Mouse (Mus musculus): Measurements from ENCODE around the gene Tenm4. TPM values are rescaled to one million over a fixed set of nuclear protein-coding genes. Genes with fewer than 3 reads are reported as not detected.

The Tenm4 gene
- 36.3 and 38.4 TPM in 2 replicates for polyA plus RNA-seq (2015; fragmentation: Nextera tagmentation; extraction: Ambion mirVana)

- no peak for ATAC-seq (ENCODE audit: insufficient number of reproducible peaks, low FRiP score, low TSS enrichment, low read depth)
- no peaks in the 10 kb centered on the region for H3K9me3 ChIP-seq
- H3K9ac ChIP-seq = no peak within 1 kb of the TSS
- 38% methylated on average over 14 of the region's 14 CpGs for WGBS
- peaks cover 10% of the 10 kb centered on the region; the same call in 1 of the 2 replicates for H3K4me1 ChIP-seq
- no peaks in the 10 kb centered on the region for H3K27me3 ChIP-seq
- H3K27ac ChIP-seq = no peak within 1 kb of the TSS
- H3K36me3 ChIP-seq = no peaks in the 10 kb centered on the region
- H3K4me3 ChIP-seq = no peak within 1 kb of the TSS
- peak within 1 kb of the TSS; percentile 29 for H3K4me2 ChIP-seq
Observed at GRCm38 (mm10) chr7:96170924-96171595, at the start of gene Tenm4. Tenm4 (plus strand) TSS chr7:96171246.

DNA sequence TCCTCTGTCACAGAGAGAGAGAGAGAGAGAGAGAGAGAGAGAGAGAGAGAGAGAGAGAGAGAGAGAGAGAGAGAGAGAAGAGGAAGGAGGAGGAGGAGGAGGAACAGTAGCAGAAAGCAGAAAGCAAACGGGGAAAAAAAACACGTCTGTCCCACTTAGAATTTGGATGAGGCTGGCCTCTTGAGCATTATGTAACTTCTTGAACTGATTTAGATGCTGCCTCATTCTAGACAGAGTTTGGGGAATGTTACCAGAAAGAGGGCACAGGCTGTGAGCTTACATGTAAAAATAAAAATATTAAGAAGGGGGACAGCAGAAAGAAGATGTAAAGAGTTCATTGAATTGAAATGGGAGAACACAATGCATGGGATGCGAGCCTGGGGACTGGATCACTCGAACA, 40.3 kb upstream of the Tenm4 start:
- Histone ChIP-seq H3K36me3 (no peaks in the 10 kb centered on the region), H3K4me2 (no peak overlapping the region), H3K27me3 (no peaks in the 10 kb centered on the region), H3K9ac (no peak overlapping the region), H3K9me3 (no peaks in the 10 kb centered on the region), H3K27ac (no peak overlapping the region), H3K4me1 (no peaks in the 10 kb centered on the region), H3K4me3 (no peak overlapping the region)
- no peak for ATAC-seq (ENCODE audit: insufficient number of reproducible peaks, low FRiP score, low TSS enrichment, low read depth)
- WGBS = 54% methylated on average over 4 of the region's 4 CpGs

DNA sequence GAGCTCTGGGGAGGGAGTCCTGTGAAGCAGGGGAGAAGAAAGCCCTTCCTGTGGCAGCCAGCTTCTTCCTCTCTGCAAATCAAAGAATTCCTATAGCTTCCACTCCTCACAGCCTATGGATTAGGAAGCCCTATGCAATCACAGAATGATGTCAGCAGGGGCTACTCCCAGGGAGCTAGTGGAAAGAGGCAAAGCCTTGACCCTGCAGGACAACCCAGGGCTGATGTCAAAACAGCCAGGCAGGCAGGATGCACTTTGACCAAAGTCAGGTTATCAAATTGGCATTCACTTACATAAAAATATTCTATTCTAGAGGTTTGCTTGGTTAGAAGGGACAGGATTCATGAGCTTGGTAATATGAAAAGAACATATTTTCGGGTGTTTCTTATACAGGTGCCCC, 39.9 kb upstream of the Tenm4 start:
- no peak overlapping the region for H3K4me3 ChIP-seq
- H3K36me3 ChIP-seq = no peaks in the 10 kb centered on the region
- H3K9me3 ChIP-seq = no peaks in the 10 kb centered on the region
- H3K27ac ChIP-seq = no peak overlapping the region
- ATAC-seq (ENCODE audit: insufficient number of reproducible peaks, low FRiP score, low TSS enrichment, low read depth) = no peak
- WGBS = 72% methylated on average over 1 of the region's 1 CpGs
- H3K4me1 ChIP-seq = 0 out of 2 replicates have a peak, but pooled peaks cover under 1% of the 10 kb centered on the region
- no peak overlapping the region for H3K9ac ChIP-seq
- no peaks in the 10 kb centered on the region for H3K27me3 ChIP-seq
- H3K4me2 ChIP-seq = no peak overlapping the region

DNA sequence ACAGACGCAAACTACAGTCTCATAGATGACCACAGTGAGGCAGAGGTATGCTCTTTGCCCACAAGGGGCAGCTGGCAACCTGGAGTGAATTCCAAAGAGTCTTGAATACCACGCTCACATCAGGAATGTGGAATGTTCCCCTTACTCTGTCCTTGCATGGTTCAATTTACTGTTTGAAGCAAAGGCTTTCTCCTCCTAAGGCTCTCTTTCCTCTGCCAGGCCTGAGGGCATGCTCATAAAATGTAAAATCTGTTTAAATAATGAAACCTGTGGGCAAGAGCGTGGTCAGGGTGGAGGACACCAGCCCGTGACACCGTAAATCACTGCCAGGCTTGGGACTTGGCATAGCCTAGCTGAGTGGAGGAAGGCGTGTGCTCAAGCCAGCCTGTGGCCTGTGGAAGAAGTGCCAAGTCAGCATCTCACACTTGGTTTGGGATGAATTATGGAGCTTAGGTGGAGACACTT, 34.5 kb upstream of the Tenm4 start:
- no peak overlapping the region for H3K4me3 ChIP-seq
- 0 out of 2 replicates have a peak, but pooled peaks cover 3% of the 10 kb centered on the region for H3K4me1 ChIP-seq
- no peaks in the 10 kb centered on the region for H3K27me3 ChIP-seq
- 42% methylated on average over 6 of the region's 6 CpGs for WGBS
- no peak overlapping the region for H3K27ac ChIP-seq
- no peaks in the 10 kb centered on the region for H3K9me3 ChIP-seq
- no peaks in the 10 kb centered on the region for H3K36me3 ChIP-seq
- no peak overlapping the region for H3K9ac ChIP-seq
- no peak overlapping the region for H3K4me2 ChIP-seq
- ATAC-seq (ENCODE audit: insufficient number of reproducible peaks, low FRiP score, low TSS enrichment, low read depth) = peak; percentile 75

- ATAC-seq (ENCODE audit: insufficient number of reproducible peaks, low FRiP score, low TSS enrichment, low read depth) = no peak
- Histone ChIP-seq H3K9ac (no peak overlapping the region), H3K27ac (no peak overlapping the region), H3K4me1 (no peaks in the 10 kb centered on the region), H3K9me3 (no peaks in the 10 kb centered on the region), H3K27me3 (no peaks in the 10 kb centered on the region), H3K4me3 (no peak overlapping the region), H3K36me3 (no peaks in the 10 kb centered on the region), H3K4me2 (no peak overlapping the region)
- WGBS = 73% methylated on average over 4 of the region's 4 CpGs
Observed at GRCm38 (mm10) chr7:96141876-96142275, 29.2 kb upstream of the Tenm4 start.

DNA sequence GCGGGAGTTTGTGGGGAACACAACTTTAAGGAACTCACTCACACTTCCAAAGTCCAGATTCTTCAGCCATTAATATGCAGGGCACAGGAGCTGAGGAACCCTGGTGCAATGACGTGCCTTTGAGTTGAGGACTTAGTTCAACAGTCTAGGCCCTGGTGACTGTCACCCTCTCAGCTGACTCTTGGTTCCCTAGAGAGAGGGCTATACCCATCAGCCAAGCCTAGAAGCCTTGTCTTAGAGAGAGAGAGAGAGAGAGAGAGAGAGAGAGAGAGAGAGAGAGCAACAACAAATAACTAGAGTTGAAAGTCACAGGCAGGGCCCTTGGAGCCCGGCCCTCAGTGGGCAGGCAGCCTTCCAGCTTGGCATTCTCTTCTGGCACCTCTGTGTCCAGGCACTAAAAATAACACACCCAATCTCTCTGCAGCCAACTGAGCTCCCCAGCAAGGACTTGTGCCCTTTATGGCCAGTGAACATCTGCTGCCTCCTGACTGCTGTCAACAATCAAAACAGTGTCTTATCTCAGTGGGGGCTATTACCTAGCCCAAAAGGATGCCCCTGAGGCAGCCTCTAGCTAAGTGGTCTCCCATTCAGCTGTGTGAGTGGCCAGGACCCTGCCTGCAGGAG, 28.0 kb upstream of the Tenm4 start:
- WGBS = 63% methylated on average over 3 of the region's 3 CpGs
- no peaks in the 10 kb centered on the region for H3K27me3 ChIP-seq
- H3K27ac ChIP-seq = no peak overlapping the region
- no peak overlapping the region for H3K4me2 ChIP-seq
- ATAC-seq (ENCODE audit: insufficient number of reproducible peaks, low FRiP score, low TSS enrichment, low read depth) = no peak
- H3K9ac ChIP-seq = no peak overlapping the region
- no peak overlapping the region for H3K4me3 ChIP-seq
- no peaks in the 10 kb centered on the region for H3K9me3 ChIP-seq
- H3K4me1 ChIP-seq = no peaks in the 10 kb centered on the region
- no peaks in the 10 kb centered on the region for H3K36me3 ChIP-seq

- Histone ChIP-seq H3K36me3 (no peaks in the 10 kb centered on the region), H3K4me1 (no peaks in the 10 kb centered on the region), H3K4me3 (no peak overlapping the region), H3K27ac (no peak overlapping the region), H3K9me3 (no peaks in the 10 kb centered on the region), H3K27me3 (no peaks in the 10 kb centered on the region), H3K9ac (no peak overlapping the region), H3K4me2 (no peak overlapping the region)
- 46% methylated on average over 4 of the region's 4 CpGs for WGBS
- ATAC-seq (ENCODE audit: insufficient number of reproducible peaks, low FRiP score, low TSS enrichment, low read depth) = 0 out of 2 replicates have a peak, but pooled peaks have one; percentile 44
Observed at GRCm38 (mm10) chr7:96147436-96147835, 23.6 kb upstream of the Tenm4 start.

DNA sequence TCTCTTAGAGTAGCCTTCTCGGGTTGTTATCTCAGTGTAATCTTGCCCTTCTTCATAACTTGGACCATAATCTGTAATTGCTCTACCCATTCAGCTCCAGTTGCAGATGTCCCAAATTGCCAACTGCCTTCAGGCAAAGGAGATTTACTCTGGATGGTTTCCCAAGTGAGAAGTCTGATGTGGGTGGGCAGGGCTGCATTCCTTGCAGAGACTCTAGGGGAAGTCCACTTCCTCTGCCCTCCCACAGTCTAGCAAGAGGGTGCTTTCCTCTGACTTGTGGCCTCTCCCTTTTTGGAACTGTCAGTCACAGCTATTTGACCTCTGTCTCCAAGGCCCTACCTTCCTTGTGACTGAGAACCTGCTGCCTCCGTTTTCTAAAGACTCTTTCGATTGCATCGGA, 22.9 kb upstream of the Tenm4 start:
- WGBS = 80% methylated on average over 4 of the region's 4 CpGs
- Histone ChIP-seq H3K4me2 (no peak overlapping the region), H3K9ac (no peak overlapping the region), H3K27me3 (no peaks in the 10 kb centered on the region), H3K27ac (no peak overlapping the region), H3K4me1 (no peaks in the 10 kb centered on the region), H3K4me3 (no peak overlapping the region), H3K9me3 (no peaks in the 10 kb centered on the region), H3K36me3 (no peaks in the 10 kb centered on the region)
- ATAC-seq (ENCODE audit: insufficient number of reproducible peaks, low FRiP score, low TSS enrichment, low read depth) = no peak

DNA sequence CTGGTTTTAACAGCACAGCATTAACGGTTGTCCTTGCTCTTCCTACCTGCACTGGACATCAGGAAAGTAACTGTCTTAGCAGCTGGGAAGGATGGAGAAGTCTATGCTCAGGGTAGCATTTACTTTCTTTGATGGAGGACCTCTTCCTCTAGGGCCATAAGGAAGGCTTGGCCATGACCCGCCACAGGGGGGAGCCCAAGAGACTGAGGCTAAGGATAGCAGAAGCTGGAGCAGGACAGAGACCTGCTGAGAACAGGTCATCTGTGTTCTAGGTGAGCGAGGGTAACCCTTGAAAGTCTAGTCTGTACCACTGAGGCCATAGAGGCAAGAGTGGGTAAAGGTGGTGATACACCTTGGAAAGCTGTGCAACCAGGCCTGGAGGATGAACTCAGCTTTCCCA, 19.8 kb upstream of the Tenm4 start:
- Histone ChIP-seq H3K9me3 (no peaks in the 10 kb centered on the region), H3K4me1 (no peaks in the 10 kb centered on the region), H3K27me3 (no peaks in the 10 kb centered on the region), H3K4me3 (no peak overlapping the region), H3K27ac (no peak overlapping the region), H3K9ac (no peak overlapping the region), H3K36me3 (no peaks in the 10 kb centered on the region), H3K4me2 (no peak overlapping the region)
- WGBS = 67% methylated on average over 3 of the region's 3 CpGs
- ATAC-seq (ENCODE audit: insufficient number of reproducible peaks, low FRiP score, low TSS enrichment, low read depth) = no peak

DNA sequence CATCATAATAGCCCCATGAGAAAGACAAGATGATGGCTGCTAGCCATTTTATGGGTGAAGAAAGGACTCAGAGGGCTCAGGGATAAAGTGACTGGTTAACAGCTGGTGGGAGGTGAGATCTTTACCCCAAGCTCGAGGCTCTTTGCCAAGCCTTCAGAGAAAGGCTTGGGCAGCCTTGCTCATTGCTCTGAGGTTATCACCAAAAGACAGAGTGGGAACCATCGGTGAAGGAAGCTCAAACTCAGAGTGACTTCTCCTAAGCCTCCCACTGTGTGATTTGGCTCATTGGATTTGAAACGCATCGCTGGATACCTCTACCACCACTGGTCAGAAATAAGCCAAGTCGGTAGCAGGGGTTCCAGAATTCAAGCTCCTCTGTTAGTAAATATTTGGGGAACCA, 19.1 kb upstream of the Tenm4 start:
- Histone ChIP-seq H3K36me3 (no peaks in the 10 kb centered on the region), H3K9me3 (no peaks in the 10 kb centered on the region), H3K27me3 (no peaks in the 10 kb centered on the region), H3K4me3 (no peak overlapping the region), H3K4me1 (no peaks in the 10 kb centered on the region), H3K27ac (no peak overlapping the region), H3K4me2 (no peak overlapping the region), H3K9ac (no peak overlapping the region)
- no peak for ATAC-seq (ENCODE audit: insufficient number of reproducible peaks, low FRiP score, low TSS enrichment, low read depth)
- WGBS = 52% methylated on average over 5 of the region's 5 CpGs

DNA sequence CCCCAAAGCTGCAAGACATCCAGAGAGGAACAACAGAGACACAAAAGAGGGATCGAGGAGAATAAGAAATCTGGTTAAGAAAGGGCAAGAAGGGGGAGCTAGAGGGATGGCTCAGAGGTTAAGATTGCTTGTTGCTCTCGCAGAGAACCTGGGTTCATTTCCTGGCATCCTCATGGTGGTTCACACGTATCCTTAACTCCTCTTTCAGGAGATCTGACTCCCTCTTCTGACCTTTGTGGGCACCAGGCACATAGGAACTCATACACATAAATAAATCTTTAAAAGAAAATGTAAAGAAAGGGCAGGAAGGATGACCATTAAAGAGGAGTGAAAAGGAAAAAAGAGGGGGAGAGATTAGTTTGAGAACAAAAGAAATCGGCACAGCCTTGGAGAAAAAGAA, 18.6 kb upstream of the Tenm4 start:
- Histone ChIP-seq H3K9ac (no peak overlapping the region), H3K27me3 (no peaks in the 10 kb centered on the region), H3K36me3 (no peaks in the 10 kb centered on the region), H3K27ac (no peak overlapping the region), H3K4me1 (no peaks in the 10 kb centered on the region), H3K4me3 (no peak overlapping the region; the same call in 1 of the 2 replicates), H3K4me2 (peak overlapping the region; percentile 43; the same call in 1 of the 2 replicates), H3K9me3 (no peaks in the 10 kb centered on the region)
- ATAC-seq (ENCODE audit: insufficient number of reproducible peaks, low FRiP score, low TSS enrichment, low read depth) = no peak
- WGBS = 19% methylated on average over 4 of the region's 4 CpGs

DNA sequence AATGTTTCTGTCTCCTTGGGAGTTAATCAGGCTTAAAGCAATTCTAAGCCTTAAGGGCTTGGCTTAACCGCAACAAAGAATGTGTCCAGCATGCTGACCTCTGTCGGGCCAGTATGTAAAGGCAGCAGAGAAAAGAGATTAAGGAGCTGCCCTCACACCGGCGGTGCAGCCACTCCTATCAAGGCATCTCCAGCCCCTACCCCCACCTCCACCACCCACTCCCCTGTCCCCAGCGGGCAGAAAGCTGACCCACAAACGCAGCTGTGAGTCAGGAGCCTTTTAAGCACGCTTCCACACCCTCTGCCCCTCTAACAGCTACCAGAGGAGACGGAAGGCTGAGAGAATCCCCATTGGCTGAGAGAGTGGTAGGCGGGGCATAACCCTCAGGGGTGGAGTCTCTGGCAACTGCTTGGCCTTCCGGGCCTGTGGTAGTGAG, 18.1 kb upstream of the Tenm4 start:
- Histone ChIP-seq H3K4me2 (peak overlapping the region; percentile 43), H3K27me3 (no peaks in the 10 kb centered on the region), H3K4me1 (no peaks in the 10 kb centered on the region), H3K4me3 (peak overlapping the region; percentile 38), H3K27ac (no peak overlapping the region), H3K9ac (no peak overlapping the region), H3K9me3 (no peaks in the 10 kb centered on the region), H3K36me3 (no peaks in the 10 kb centered on the region)
- WGBS = 1% methylated on average over 10 of the region's 10 CpGs
- ATAC-seq (ENCODE audit: insufficient number of reproducible peaks, low FRiP score, low TSS enrichment, low read depth) = peak; percentile 81
